Mouse (Mus musculus) CH12.LX (cell line): ENCODE results near the gene Mbl1. TPM values are rescaled to one million over a fixed set of nuclear protein-coding genes. Genes with fewer than 3 reads are reported as not detected.

Experiments used
- DNase-seq: peaks from one replicate; pipeline ENCODE4 v3.0.0-alpha.2; 2013; ENCODE audit errors: extremely low read depth
- H3K27ac ChIP-seq: 2 replicates; pipeline ENCODE4 v1.5.1; 2012; ENCODE audit warnings: low read depth, mild to moderate bottlenecking, control low read depth, moderate library complexity; ENCODE audit not compliant: insufficient read depth
- H3K27me3 ChIP-seq: replicated peaks from 2 replicates; pipeline ENCODE3; 2012; ENCODE audit warnings: inconsistent platforms
- H3K36me3 ChIP-seq, 2 experiments: replicated peaks in 1 of 2; 2 replicates each; pipeline versions ENCODE3 to v1.6.1; 2012; ENCODE audit warnings: inconsistent platforms in 1 of 2, low read length in 1 of 2, mild to moderate bottlenecking in 1 of 2, mixed read lengths in 1 of 2, moderate library complexity in 1 of 2; ENCODE audit not compliant: control insufficient read depth in 1 of 2, insufficient read depth in 1 of 2
- H3K4me1 ChIP-seq, 2 experiments: 2 replicates each; pipeline ENCODE4 v1.6.1; 2012; ENCODE audit warnings: inconsistent platforms in 1 of 2, moderate library complexity in 1 of 2; ENCODE audit not compliant: insufficient read depth in 2 of 2, control insufficient read depth in 1 of 2
- H3K4me2 ChIP-seq: 2 replicates; pipeline ENCODE4 v1.6.1; 2012; ENCODE audit warnings: low read depth, mild to moderate bottlenecking, control low read depth; ENCODE audit not compliant: poor library complexity, insufficient read depth, severe bottlenecking
- H3K4me3 ChIP-seq, 3 experiments: fragments of 150-350 bp in 1 of 3; sonication (generic) in 1 of 3; replicated peaks in 1 of 3; 2 replicates each; pipeline versions ENCODE3 to v1.5.1; 2011 to 2012; ENCODE audit warnings: low read depth in 2 of 3, low read length in 2 of 3, mild to moderate bottlenecking in 2 of 3, moderate library complexity in 2 of 3, control low read depth in 1 of 3, improper control_type of control experiment in 1 of 3, inconsistent platforms in 1 of 3, mixed read lengths in 1 of 3; ENCODE audit not compliant: poor library complexity in 1 of 3
- H3K79me2 ChIP-seq: replicated peaks from 2 replicates; pipeline ENCODE4 v1.6.1; 2012; ENCODE audit warnings: mild to moderate bottlenecking, moderate library complexity; ENCODE audit not compliant: control insufficient read depth, poor library complexity, insufficient read depth, severe bottlenecking; ENCODE audit errors: extremely low read depth
- H3K9ac ChIP-seq: 2 replicates; pipeline ENCODE4 v1.6.1; 2012; ENCODE audit warnings: low read depth, mild to moderate bottlenecking, control low read depth, moderate library complexity; ENCODE audit not compliant: insufficient read depth
- H3K9me3 ChIP-seq: replicated peaks from 2 replicates; pipeline ENCODE3; 2012; ENCODE audit warnings: low read length, inconsistent platforms, mixed read lengths
- BHLHE40 ChIP-seq: IDR thresholded peaks from 2 replicates; pipeline ENCODE4 v1.6.1; 2011; ENCODE audit warnings: mild to moderate bottlenecking, low read depth, low read length, improper control_type of control experiment
- CHD1 ChIP-seq: IDR thresholded peaks from 2 replicates; pipeline ENCODE4 v1.6.1; 2012; ENCODE audit warnings: low read depth, low read length, improper control_type of control experiment, inconsistent platforms
- CTCF ChIP-seq, 2 experiments: IDR thresholded peaks in 1 of 2; conservative IDR thresholded peaks in 1 of 2; 2 replicates each; pipeline ENCODE4 v1.5.1; 2011 to 2012; ENCODE audit warnings: low read depth in 2 of 2, low read length in 2 of 2, improper control_type of control experiment in 1 of 2, inconsistent platforms in 1 of 2, mild to moderate bottlenecking in 1 of 2, moderate library complexity in 1 of 2
- EP300 ChIP-seq: IDR thresholded peaks from 2 replicates; pipeline ENCODE4 v1.6.1; 2011; ENCODE audit warnings: low read length, improper control_type of control experiment
- HCFC1 ChIP-seq: IDR thresholded peaks from 2 replicates; pipeline ENCODE4 v1.6.1; 2012; ENCODE audit warnings: low read depth, mild to moderate bottlenecking, inconsistent platforms, low read length, improper control_type of control experiment
- IRF4 ChIP-seq: IDR thresholded peaks from 2 replicates; pipeline ENCODE4 v1.6.1; 2014; ENCODE audit warnings: low read depth, mild to moderate bottlenecking, inconsistent platforms, low read length, improper control_type of control experiment
- MAFK ChIP-seq: IDR thresholded peaks from 2 replicates; pipeline ENCODE4 v1.6.1; 2011; ENCODE audit warnings: low read length, improper control_type of control experiment; ENCODE audit not compliant: insufficient replicate concordance
- MEF2A ChIP-seq: IDR thresholded peaks from 2 replicates; pipeline ENCODE4 v1.6.1; 2014; ENCODE audit warnings: low read depth, mild to moderate bottlenecking, inconsistent platforms, low read length, improper control_type of control experiment, borderline replicate concordance
- MXI1 ChIP-seq: IDR thresholded peaks from 2 replicates; pipeline ENCODE4 v1.6.1; 2011; ENCODE audit warnings: mild to moderate bottlenecking, low read depth, low read length, improper control_type of control experiment
- PAX5 ChIP-seq: IDR thresholded peaks from 2 replicates; pipeline ENCODE4 v1.6.1; 2012; ENCODE audit warnings: low read length, inconsistent platforms, mixed read lengths
- POLR2A ChIP-seq: IDR thresholded peaks from 2 replicates; pipeline ENCODE4 v1.6.1; 2011; ENCODE audit warnings: low read depth, mild to moderate bottlenecking, improper control_type of control experiment, low read length
- RCOR1 ChIP-seq: conservative IDR thresholded peaks from 2 replicates; pipeline ENCODE4 v1.6.1; 2012; ENCODE audit warnings: low read depth, mild to moderate bottlenecking, inconsistent platforms, low read length, improper control_type of control experiment
- SIN3A ChIP-seq: IDR thresholded peaks from 2 replicates; pipeline ENCODE4 v1.6.1; 2012; ENCODE audit warnings: low read length, improper control_type of control experiment, inconsistent platforms
- SMC3 ChIP-seq: IDR thresholded peaks from 2 replicates; pipeline ENCODE4 v1.6.1; 2011; ENCODE audit warnings: low read depth, low read length, improper control_type of control experiment
- TBP ChIP-seq: conservative IDR thresholded peaks from 2 replicates; pipeline ENCODE4 v1.6.1; 2011; ENCODE audit warnings: low read depth, low read length, improper control_type of control experiment
- TCF12 ChIP-seq: IDR thresholded peaks from 2 replicates; pipeline ENCODE4 v1.6.1; 2014; ENCODE audit warnings: low read depth, mild to moderate bottlenecking, inconsistent platforms, low read length, improper control_type of control experiment
- UBTF ChIP-seq: IDR thresholded peaks from 2 replicates; pipeline ENCODE4 v1.6.1; 2012; ENCODE audit warnings: low read depth, mild to moderate bottlenecking, inconsistent platforms, low read length, improper control_type of control experiment, moderate library complexity
- USF1 ChIP-seq: IDR thresholded peaks from 2 replicates; pipeline ENCODE4 v1.6.1; 2014; ENCODE audit warnings: low read depth, mild to moderate bottlenecking, inconsistent platforms, low read length, improper control_type of control experiment
- USF2 ChIP-seq: conservative IDR thresholded peaks from 2 replicates; pipeline ENCODE4 v1.6.1; 2011; ENCODE audit warnings: low read depth, low read length, improper control_type of control experiment
- ZC3H11A ChIP-seq: IDR thresholded peaks from 2 replicates; pipeline ENCODE4 v1.6.1; 2012; ENCODE audit warnings: low read depth, mild to moderate bottlenecking, inconsistent platforms, low read length, improper control_type of control experiment
- ZKSCAN1 ChIP-seq: IDR thresholded peaks from 2 replicates; pipeline ENCODE4 v1.6.1; 2012; ENCODE audit warnings: low read depth, inconsistent platforms, low read length, improper control_type of control experiment, borderline replicate concordance
- ZMIZ1 ChIP-seq: IDR thresholded peaks from 2 replicates; pipeline ENCODE4 v1.6.1; 2012; ENCODE audit warnings: low read depth, mild to moderate bottlenecking, inconsistent platforms, low read length, improper control_type of control experiment
- ZNF384 ChIP-seq: IDR thresholded peaks from 2 replicates; pipeline ENCODE4 v1.6.1; 2012; ENCODE audit warnings: low read depth, low read length, improper control_type of control experiment, inconsistent platforms
- dilution Hi-C: fragments of 300-500 bp; cut with MboI; formaldehyde crosslinking; loops from 2 replicates; pipeline ENCODE4 v1.14.3; 2020; ENCODE audit warnings: low sequenced_read_pairs; ENCODE audit not compliant: extremely low pct_unique_long_range_greater_than_20kb, extremely low pct_ligation_motif_present
- in situ Hi-C: fragments of 300-500 bp; cut with MboI; formaldehyde crosslinking; loops from 3 replicates; pipeline ENCODE4 v1.14.3; 2019; ENCODE audit warnings: low sequenced_read_pairs, low pct_ligation_motif_present, low pct_unique_long_range_greater_than_20kb, mixed read lengths
- polyA plus RNA-seq: library from polyadenylated mRNA; unstranded; fragments of >175 nt; gene quantifications from 2 replicates; pipeline ENCODE4 v1.2.1, GENCODE M21; 2012; ENCODE audit warnings: low read depth; ENCODE audit not compliant: insufficient read length
- total RNA-seq, 2 experiments: library from RNA; depleted of rRNA; stranded (reverse); fragments of 300-350 nt in 1 of 2; fragments of >200 nt in 1 of 2; gene quantifications; 2 replicates each; pipeline ENCODE4 v1.2.3; 2012 to 2014

Mbl1 gene
- total and polyA plus RNA-seq, 3 experiments = not detected

DNA sequence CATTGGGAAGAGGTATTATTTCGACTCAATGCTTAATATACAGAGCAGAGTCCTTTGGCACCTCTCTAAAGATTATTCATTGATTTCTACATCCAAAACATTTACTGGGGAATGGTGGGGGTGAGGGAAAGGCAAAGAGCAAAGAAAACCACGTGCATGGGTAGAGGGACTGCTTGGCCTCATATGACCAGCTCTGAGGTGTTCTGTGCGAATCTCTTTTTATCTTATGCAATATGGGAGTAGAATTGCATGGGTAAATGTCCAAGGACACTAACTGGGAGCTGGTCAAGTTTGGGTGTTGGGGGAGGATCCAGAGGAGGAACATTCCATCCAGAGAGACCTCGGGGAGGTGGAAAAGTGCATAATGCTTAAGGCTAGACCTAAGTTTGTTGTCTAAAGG lies 38.3 kb upstream of the Mbl1 start:
- peaks cover 14 to 36% of the 10 kb centered on the region in 2 experiments for H3K4me1 ChIP-seq
- DNase-seq = no peak

GRCm38 (mm10) chr14:41116271-41116670 lies 35.0 kb upstream of the Mbl1 start:
- Histone ChIP-seq H3K9me3 (no peaks in the 10 kb centered on the region), H3K27me3 (no peaks in the 10 kb centered on the region), H3K4me3 (no peak overlapping the region), H3K9ac (no peak overlapping the region), H3K36me3 (no peaks in the 10 kb centered on the region), H3K27ac (no peak overlapping the region), H3K79me2 (no peaks in the 10 kb centered on the region), H3K4me1 (peaks cover 8 to 28% of the 10 kb centered on the region in 2 experiments; a peak in 3 of 4 replicates), H3K4me2 (no peak overlapping the region)
- TF ChIP-seq SMC3 (no peak), POLR2A (no peak), UBTF (no peak), ZNF384 (no peak), ZKSCAN1 (no peak), SIN3A (no peak), TCF12 (no peak), IRF4 (no peak), EP300 (no peak), MEF2A (no peak), ZC3H11A (no peak), ZMIZ1 (no peak), USF2 (no peak), BHLHE40 (no peak), MAFK (no peak)
- dilution Hi-C loops (no loop called here), in situ Hi-C loops (no loop called here)
- no peak for DNase-seq

More for the DNA sequence above, 38.3 kb upstream of the Mbl1 start:
- H3K36me3 ChIP-seq = no peaks in the 10 kb centered on the region
- H3K9me3 ChIP-seq = no peaks in the 10 kb centered on the region
- no peaks in the 10 kb centered on the region for H3K79me2 ChIP-seq
- H3K27ac ChIP-seq = no peak overlapping the region
- dilution Hi-C loops (no loop called here), in situ Hi-C loops (no loop called here)
- H3K4me3 ChIP-seq = no peak overlapping the region
- H3K4me2 ChIP-seq = no peak overlapping the region
- no peak overlapping the region for H3K9ac ChIP-seq
- TF ChIP-seq ZNF384 = no peak
- no peak for TF ChIP-seq ZKSCAN1
- no peak for TF ChIP-seq CHD1
- no peak for TF ChIP-seq BHLHE40
- no peak for TF ChIP-seq UBTF
- TF ChIP-seq RCOR1 = no peak
- TF ChIP-seq PAX5 = no peak
- no peak for TF ChIP-seq USF1
- TF ChIP-seq HCFC1 = no peak
- no peak for TF ChIP-seq MXI1
- TF ChIP-seq CTCF (conservative IDR thresholded peaks at IDR 0.05 in 1 of 2, IDR thresholded peaks at IDR 0.05 in 1 of 2; ENCODE audit: low read depth in 2 of 2, low read length in 2 of 2) = no peak
- no peak for TF ChIP-seq TBP
- TF ChIP-seq, all 38 proteins: peak for 0
- no peaks in the 10 kb centered on the region for H3K27me3 ChIP-seq
